Mouse (Mus musculus) CH12.LX (cell line): ENCODE data around the gene Cmss1. TPM values are rescaled to one million over a fixed set of nuclear protein-coding genes. Genes with fewer than 3 reads are reported as not detected.
A peak's percentile ranks its signal among the peaks of the same experiment; 100 is the strongest.

ENCODE experiments used
- DNase-seq: peaks from one replicate; pipeline ENCODE4 v3.0.0-alpha.2; 2013; ENCODE audit errors: extremely low read depth
- H3K27ac ChIP-seq: 2 replicates; pipeline ENCODE4 v1.5.1; 2012; ENCODE audit warnings: low read depth, mild to moderate bottlenecking, control low read depth, moderate library complexity; ENCODE audit not compliant: insufficient read depth
- H3K27me3 ChIP-seq: replicated peaks from 2 replicates; pipeline ENCODE3; 2012; ENCODE audit warnings: inconsistent platforms
- H3K36me3 ChIP-seq, 2 experiments: replicated peaks in 1 of 2; 2 replicates each; pipeline versions ENCODE3 to v1.6.1; 2012; ENCODE audit warnings: inconsistent platforms in 1 of 2, low read length in 1 of 2, mild to moderate bottlenecking in 1 of 2, mixed read lengths in 1 of 2, moderate library complexity in 1 of 2; ENCODE audit not compliant: control insufficient read depth in 1 of 2, insufficient read depth in 1 of 2
- H3K4me1 ChIP-seq, 2 experiments: 2 replicates each; pipeline ENCODE4 v1.6.1; 2012; ENCODE audit warnings: inconsistent platforms in 1 of 2, moderate library complexity in 1 of 2; ENCODE audit not compliant: insufficient read depth in 2 of 2, control insufficient read depth in 1 of 2
- H3K4me2 ChIP-seq: 2 replicates; pipeline ENCODE4 v1.6.1; 2012; ENCODE audit warnings: low read depth, mild to moderate bottlenecking, control low read depth; ENCODE audit not compliant: poor library complexity, insufficient read depth, severe bottlenecking
- H3K4me3 ChIP-seq, 3 experiments: fragments of 150-350 bp in 1 of 3; sonication (generic) in 1 of 3; replicated peaks in 1 of 3; 2 replicates each; pipeline versions ENCODE3 to v1.5.1; 2011 to 2012; ENCODE audit warnings: low read depth in 2 of 3, low read length in 2 of 3, mild to moderate bottlenecking in 2 of 3, moderate library complexity in 2 of 3, control low read depth in 1 of 3, improper control_type of control experiment in 1 of 3, inconsistent platforms in 1 of 3, mixed read lengths in 1 of 3; ENCODE audit not compliant: poor library complexity in 1 of 3
- H3K79me2 ChIP-seq: replicated peaks from 2 replicates; pipeline ENCODE4 v1.6.1; 2012; ENCODE audit warnings: mild to moderate bottlenecking, moderate library complexity; ENCODE audit not compliant: control insufficient read depth, poor library complexity, insufficient read depth, severe bottlenecking; ENCODE audit errors: extremely low read depth
- H3K9ac ChIP-seq: 2 replicates; pipeline ENCODE4 v1.6.1; 2012; ENCODE audit warnings: low read depth, mild to moderate bottlenecking, control low read depth, moderate library complexity; ENCODE audit not compliant: insufficient read depth
- H3K9me3 ChIP-seq: replicated peaks from 2 replicates; pipeline ENCODE3; 2012; ENCODE audit warnings: low read length, inconsistent platforms, mixed read lengths
- CHD1 ChIP-seq: IDR thresholded peaks from 2 replicates; pipeline ENCODE4 v1.6.1; 2012; ENCODE audit warnings: low read depth, low read length, improper control_type of control experiment, inconsistent platforms
- E2F4 ChIP-seq: IDR thresholded peaks from 2 replicates; pipeline ENCODE4 v1.6.1; 2011; ENCODE audit warnings: low read depth, low read length, improper control_type of control experiment; ENCODE audit not compliant: insufficient replicate concordance
- ETS1 ChIP-seq: conservative IDR thresholded peaks from 2 replicates; pipeline ENCODE4 v1.6.1; 2012; ENCODE audit warnings: low read depth, mild to moderate bottlenecking, inconsistent platforms, low read length, improper control_type of control experiment, moderate library complexity
- GABPA ChIP-seq: IDR thresholded peaks from 2 replicates; pipeline ENCODE4 v1.6.1; 2012; ENCODE audit warnings: low read depth, low read length, improper control_type of control experiment, inconsistent platforms; ENCODE audit not compliant: insufficient replicate concordance
- IRF4 ChIP-seq: IDR thresholded peaks from 2 replicates; pipeline ENCODE4 v1.6.1; 2014; ENCODE audit warnings: low read depth, mild to moderate bottlenecking, inconsistent platforms, low read length, improper control_type of control experiment
- JUN ChIP-seq: IDR thresholded peaks from 2 replicates; pipeline ENCODE4 v1.6.1; 2011; ENCODE audit warnings: low read depth, mild to moderate bottlenecking, low read length, improper control_type of control experiment, moderate library complexity; ENCODE audit not compliant: insufficient read depth
- JUND ChIP-seq: conservative IDR thresholded peaks from 2 replicates; pipeline ENCODE4 v1.6.1; 2011; ENCODE audit warnings: low read depth, low read length, improper control_type of control experiment
- RAD21 ChIP-seq: IDR thresholded peaks from 2 replicates; pipeline ENCODE4 v1.6.1; 2011; ENCODE audit warnings: low read depth, mild to moderate bottlenecking, low read length, improper control_type of control experiment, moderate library complexity
- SMC3 ChIP-seq: IDR thresholded peaks from 2 replicates; pipeline ENCODE4 v1.6.1; 2011; ENCODE audit warnings: low read depth, low read length, improper control_type of control experiment
- TBP ChIP-seq: conservative IDR thresholded peaks from 2 replicates; pipeline ENCODE4 v1.6.1; 2011; ENCODE audit warnings: low read depth, low read length, improper control_type of control experiment
- TCF12 ChIP-seq: IDR thresholded peaks from 2 replicates; pipeline ENCODE4 v1.6.1; 2014; ENCODE audit warnings: low read depth, mild to moderate bottlenecking, inconsistent platforms, low read length, improper control_type of control experiment
- UBTF ChIP-seq: IDR thresholded peaks from 2 replicates; pipeline ENCODE4 v1.6.1; 2012; ENCODE audit warnings: low read depth, mild to moderate bottlenecking, inconsistent platforms, low read length, improper control_type of control experiment, moderate library complexity
- USF1 ChIP-seq: IDR thresholded peaks from 2 replicates; pipeline ENCODE4 v1.6.1; 2014; ENCODE audit warnings: low read depth, mild to moderate bottlenecking, inconsistent platforms, low read length, improper control_type of control experiment
- ZNF384 ChIP-seq: IDR thresholded peaks from 2 replicates; pipeline ENCODE4 v1.6.1; 2012; ENCODE audit warnings: low read depth, low read length, improper control_type of control experiment, inconsistent platforms
- dilution Hi-C: fragments of 300-500 bp; cut with MboI; formaldehyde crosslinking; loops from 2 replicates; pipeline ENCODE4 v1.14.3; 2020; ENCODE audit warnings: low sequenced_read_pairs; ENCODE audit not compliant: extremely low pct_unique_long_range_greater_than_20kb, extremely low pct_ligation_motif_present
- in situ Hi-C: fragments of 300-500 bp; cut with MboI; formaldehyde crosslinking; loops from 3 replicates; pipeline ENCODE4 v1.14.3; 2019; ENCODE audit warnings: low sequenced_read_pairs, low pct_ligation_motif_present, low pct_unique_long_range_greater_than_20kb, mixed read lengths
- polyA plus RNA-seq: library from polyadenylated mRNA; unstranded; fragments of >175 nt; gene quantifications from 2 replicates; pipeline ENCODE4 v1.2.1, GENCODE M21; 2012; ENCODE audit warnings: low read depth; ENCODE audit not compliant: insufficient read length
- total RNA-seq, 2 experiments: library from RNA; depleted of rRNA; stranded (reverse); fragments of 300-350 nt in 1 of 2; fragments of >200 nt in 1 of 2; gene quantifications; 2 replicates each; pipeline ENCODE4 v1.2.3; 2012 to 2014

Gene Cmss1
- total and polyA plus RNA-seq, 3 experiments: 94.7 to 107 (median 103) TPM

DNA sequence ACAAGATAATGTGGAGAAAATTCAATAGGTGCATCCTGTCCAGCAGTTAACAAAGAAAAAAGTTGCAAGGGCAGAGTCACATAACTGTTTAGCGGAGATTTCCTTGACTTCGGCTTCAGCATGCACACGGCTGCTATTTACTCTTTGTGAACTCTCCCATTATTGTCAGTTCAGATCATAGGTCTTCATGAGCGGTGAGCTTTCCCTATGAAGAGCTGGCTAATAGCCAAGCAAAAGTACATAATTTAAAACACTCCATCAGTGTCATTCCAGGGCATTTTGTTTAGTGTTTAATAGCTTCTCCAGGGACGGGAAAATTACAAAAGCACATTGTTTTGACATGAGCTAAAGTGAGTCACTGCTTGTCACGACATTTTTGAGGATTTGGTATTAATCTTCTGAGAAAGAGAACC, 74.6 kb downstream of the Cmss1 start:
- dilution Hi-C loops: no loop called here
- H3K27me3 ChIP-seq: no peaks in the 10 kb centered on the region
- in situ Hi-C loops: no loop called here
- no peak overlapping the region for H3K9ac ChIP-seq
- no peak overlapping the region for H3K27ac ChIP-seq
- H3K4me3 ChIP-seq: no peak overlapping the region
- H3K9me3 ChIP-seq: no peaks in the 10 kb centered on the region
- TF ChIP-seq ZNF384 (no peak), JUND (no peak)
- no peaks in the 10 kb centered on the region for H3K36me3 ChIP-seq
- no peak overlapping the region for H3K4me2 ChIP-seq
- no peaks in the 10 kb centered on the region for H3K79me2 ChIP-seq
- H3K4me1 ChIP-seq: peaks cover 8 to 51% of the 10 kb centered on the region in 2 experiments
- DNase-seq: no peak

DNA sequence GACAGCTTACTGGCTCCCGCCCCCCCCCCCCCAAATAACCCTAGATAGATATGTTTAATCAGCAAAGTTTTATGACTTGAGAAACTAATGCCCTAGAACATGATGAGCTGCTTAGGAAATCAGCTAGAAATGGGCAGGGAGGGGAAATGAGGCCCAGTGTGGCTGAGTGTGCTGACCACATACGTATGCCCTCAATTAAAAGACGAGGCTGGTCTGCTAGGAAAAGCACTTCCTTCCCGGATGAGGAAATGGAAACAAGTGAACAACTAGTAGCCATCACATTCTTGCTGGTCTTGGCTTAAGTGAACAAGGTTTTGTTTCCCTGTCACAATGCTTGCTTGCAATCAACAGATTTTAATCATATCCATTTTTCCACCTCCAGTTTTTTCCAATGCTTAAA, 76.1 kb downstream of the Cmss1 start:
- H3K4me2 ChIP-seq: no peak overlapping the region
- no peaks in the 10 kb centered on the region for H3K36me3 ChIP-seq
- H3K27me3 ChIP-seq: no peaks in the 10 kb centered on the region
- no peak overlapping the region for H3K27ac ChIP-seq
- H3K4me1 ChIP-seq: peaks cover 5 to 49% of the 10 kb centered on the region in 2 experiments
- dilution Hi-C loops: no loop called here
- no peaks in the 10 kb centered on the region for H3K79me2 ChIP-seq
- DNase-seq: no peak
- no peak overlapping the region for H3K4me3 ChIP-seq
- no peak overlapping the region for H3K9ac ChIP-seq
- in situ Hi-C loops: no loop called here
- TF ChIP-seq GABPA (no peak), USF1 (no peak), SMC3 (no peak), IRF4 (no peak), UBTF (no peak), TBP (no peak), E2F4 (no peak)
- no peaks in the 10 kb centered on the region for H3K9me3 ChIP-seq

DNA sequence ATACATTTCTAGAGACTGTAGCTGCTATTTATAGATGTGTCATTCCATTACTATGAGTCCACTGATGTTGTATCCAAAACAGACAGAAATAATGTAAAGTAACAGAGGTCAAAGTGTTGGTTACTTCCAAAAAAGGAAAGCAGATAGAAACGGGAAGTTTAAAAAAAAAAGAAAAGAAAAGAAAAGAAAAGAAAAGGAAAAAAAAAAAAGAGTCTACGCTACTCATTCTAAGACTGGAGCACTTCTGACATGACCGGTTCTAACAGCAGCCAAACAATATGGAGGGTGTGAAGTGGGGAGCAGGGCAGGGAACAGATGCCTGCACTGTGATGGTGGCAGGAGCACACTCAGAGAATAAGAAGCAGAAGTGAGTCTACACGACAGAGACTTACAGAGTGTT, 78.2 kb downstream of the Cmss1 start:
- Histone ChIP-seq H3K79me2 (no peaks in the 10 kb centered on the region), H3K27ac (no peak overlapping the region), H3K9me3 (no peaks in the 10 kb centered on the region), H3K27me3 (no peaks in the 10 kb centered on the region), H3K4me3 (no peak overlapping the region), H3K9ac (no peak overlapping the region), H3K4me2 (no peak overlapping the region), H3K4me1 (peaks cover 5 to 32% of the 10 kb centered on the region in 2 experiments), H3K36me3 (no peaks in the 10 kb centered on the region)
- TF ChIP-seq JUN: no peak
- TF ChIP-seq ZNF384: peak; percentile 73
- TF ChIP-seq TCF12: no peak
- TF ChIP-seq CHD1: 0 out of 2 replicates have a peak, but pooled peaks have one; percentile 52
- TF ChIP-seq RAD21: no peak
- no peak for TF ChIP-seq TBP
- no peak for TF ChIP-seq ETS1
- no peak for TF ChIP-seq GABPA
- dilution Hi-C loops: no loop called here
- in situ Hi-C loops: no loop called here
- DNase-seq: peak; percentile 29
